Mouse (Mus musculus) left cerebral cortex, adult 2 months (tissue): ENCODE data around the gene Eif4e3. TPM values are rescaled to one million over a fixed set of nuclear protein-coding genes. Genes with fewer than 3 reads are reported as not detected.
A peak's percentile ranks its signal among the peaks of the same experiment; 100 is the strongest.

Source experiments
- DNase-seq, 2 experiments: peaks; one replicate each; pipeline ENCODE4 v3.0.0; 2021 to 2022; ENCODE audit warnings: low spot score in 2 of 2, mixed read lengths in 1 of 2; ENCODE audit errors: extremely low spot score in 1 of 2
- H3K27ac ChIP-seq: fragments of 200-600 bp; 2 replicates; pipeline ENCODE4 v1.8.1; 2022
- H3K4me3 ChIP-seq: fragments of 200-600 bp; 2 replicates; pipeline ENCODE4 v1.8.1; 2022
- CTCF ChIP-seq: fragments of 200-600 bp; IDR thresholded peaks from 2 replicates; pipeline ENCODE4 v1.8.1; 2022; ENCODE audit warnings: antibody characterized with exemption, mild to moderate bottlenecking, moderate library complexity
- intact Hi-C: fragments of 180-260 bp; cut with DNase I; formaldehyde crosslinking; loops from one replicate; pipeline ENCODE4 v1.15.1; 2025
- total RNA-seq, 2 experiments: library from RNA; stranded (reverse); gene quantifications; 2 replicates each; pipeline ENCODE4 v1.2.3; 2021

Eif4e3 gene
- total RNA-seq, 2 experiments from 2014 or later, result 18.5 to 20.3 TPM

DNA sequence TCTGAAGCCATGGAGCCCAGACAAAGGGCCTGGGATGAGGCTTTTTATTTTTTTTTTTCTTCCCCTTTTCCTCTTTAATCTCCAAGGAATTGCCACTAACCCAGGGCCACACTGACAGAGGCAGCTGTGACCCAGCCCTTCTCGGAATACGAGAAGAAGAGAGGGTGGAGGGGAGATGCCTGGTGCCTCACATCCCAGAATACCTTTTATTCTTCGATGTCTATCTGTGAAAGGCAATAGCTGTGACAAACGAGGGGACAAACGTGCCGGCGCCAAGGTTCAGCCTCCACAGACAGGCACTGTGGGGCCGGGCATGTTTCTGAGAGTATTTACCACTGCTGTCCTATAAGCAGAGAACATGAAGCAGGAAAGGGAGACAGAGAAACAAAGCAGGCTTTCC is 66.9 kb downstream of the Eif4e3 start:
- intact Hi-C loops, result loop anchor here (1.0 to 10.0 kb wide), 9 partner anchors 77 to 1494 kb away; partner anchors contain the start of gene Foxp1
- Histone ChIP-seq H3K4me3 (peak overlapping the region; percentile 1), H3K27ac (peak overlapping the region; percentile 56)
- no peak for DNase-seq
- no peak for TF ChIP-seq CTCF

- intact Hi-C loops, result loop anchor here (5.0 to 10.0 kb wide), 2 partner anchors 964 to 1072 kb away; no protein-coding TSS in a partner anchor
- TF ChIP-seq CTCF, result no peak
- no peak overlapping the region for H3K4me3 ChIP-seq
- peak overlapping the region; percentile 56; the same call in 1 of the 2 replicates for H3K27ac ChIP-seq
- no peak for DNase-seq
These were observed 67.3 kb downstream of the Eif4e3 start for GRCm38 (mm10) chr6:99599229-99599628.

DNA sequence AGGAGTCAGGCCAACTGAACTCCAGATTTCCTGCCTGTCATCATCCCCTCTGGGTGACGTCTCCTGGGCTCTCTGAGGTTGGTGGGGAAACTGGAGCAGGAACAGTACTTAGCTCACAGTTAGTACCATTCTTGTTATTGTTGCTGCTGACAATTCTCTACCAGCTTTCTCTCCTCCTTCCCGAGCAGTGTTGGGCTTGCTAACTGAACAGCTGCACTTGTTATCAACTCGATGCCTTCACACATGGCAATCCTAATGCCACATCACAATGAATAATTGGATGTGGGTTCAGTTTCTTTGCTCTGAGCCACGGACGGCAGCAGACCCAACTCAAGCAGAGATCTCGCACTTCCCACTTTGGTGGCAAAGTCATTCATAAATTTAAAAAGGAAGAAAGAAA is 89.5 kb downstream of the Eif4e3 start:
- Histone ChIP-seq H3K27ac (no peak overlapping the region), H3K4me3 (no peak overlapping the region)
- TF ChIP-seq CTCF, result no peak
- intact Hi-C loops, result no loop called here
- DNase-seq, result no peak

DNA sequence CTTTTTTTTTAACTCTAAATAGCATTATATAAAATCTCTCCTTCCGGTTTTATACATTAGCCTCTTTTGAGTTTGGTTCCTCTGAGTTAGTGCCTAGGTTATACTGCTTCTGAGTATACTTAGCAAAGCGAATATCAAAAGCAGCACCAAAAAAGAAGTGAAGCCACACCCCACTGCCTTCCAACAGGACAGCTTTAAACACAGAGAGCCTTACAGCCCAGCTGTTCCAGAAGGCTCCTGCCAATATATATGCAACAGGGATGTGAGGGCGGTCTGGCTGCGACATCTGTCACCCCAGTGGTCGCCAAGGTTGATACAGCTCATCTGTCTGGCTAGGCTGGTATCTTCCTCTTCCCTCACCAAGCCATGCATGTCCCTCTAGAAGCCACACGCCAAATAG is 90.9 kb downstream of the Eif4e3 start:
- intact Hi-C loops, result no loop called here
- H3K27ac ChIP-seq, result no peak overlapping the region
- no peak for TF ChIP-seq CTCF
- H3K4me3 ChIP-seq, result no peak overlapping the region
- DNase-seq, result no peak

Other genes with a start within 250 kb of the Eif4e3 start
- 100 to 1,000 TPM; 133 to 139 TPM for gene Foxp1, start 144.1 kb downstream of the Eif4e3 start, total RNA-seq
- gene Gm20696, start within 50 bp of the Eif4e3 start, total RNA-seq, result 1 to 10 TPM; 9.0 to 9.2 TPM
- 10 to 100 TPM; 46.1 to 47.8 TPM for gene Gpr27, start 25.9 kb upstream of the Eif4e3 start, total RNA-seq
- under 1 TPM; 0.63 to 0.96 TPM for gene Prok2, start 59.6 kb upstream of the Eif4e3 start, total RNA-seq